Comparison of ENCODE assay signal across 9 mouse cellular contexts in the genomic region with DNA sequence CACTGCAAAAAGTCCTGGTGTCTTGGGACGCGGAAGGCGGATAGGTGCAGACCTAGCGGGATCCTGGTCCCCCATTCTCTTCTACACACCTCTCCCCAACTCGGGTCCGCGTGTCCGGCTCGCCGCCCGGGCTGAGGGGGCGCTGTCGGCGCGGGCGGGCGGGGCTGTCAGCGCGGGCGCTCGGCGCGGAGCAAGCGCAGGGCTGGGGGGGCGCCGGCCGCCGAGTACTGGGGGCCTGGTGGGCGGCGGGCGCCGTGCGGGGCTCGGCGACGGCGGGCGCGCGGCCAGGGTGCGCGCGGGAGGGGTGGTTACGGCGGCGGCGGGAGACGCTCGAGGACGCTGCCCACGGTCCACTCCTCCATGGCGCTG. TPM values are rescaled to one million over a fixed set of nuclear protein-coding genes. Genes with fewer than 3 reads are reported as not detected.
A peak's percentile ranks its signal among the peaks of the same experiment; 100 is the strongest.
DNase-seq lines count a peak whose midpoint lies in the region; ATAC-seq and TF ChIP-seq lines count a peak whose summit lies in the region.
"Had no signal": no experiment of that assay in that cellular context is flagged by ENCODE, and none has a peak within 500 bp of the region (broad histone marks: within the 10 kb centered on the region; RNA-seq: fewer than 3 reads in every experiment).

No protein-coding gene starts in this region.

- no peak for TF ChIP-seq POLR2A in ES-Bruce4 (IDR thresholded peaks at IDR 0.05; ENCODE audit: insufficient read depth, low read length)

- no peaks in the 10 kb centered on the region for H3K9me3 ChIP-seq in ES-Bruce4 (replicated peaks; ENCODE audit: control insufficient read depth, insufficient read depth, low read length, poor library complexity, severe bottlenecking)
- no peaks in the 10 kb centered on the region for H3K9me3 ChIP-seq in heart, postnatal 0 days (replicated peaks; ENCODE audit: control insufficient read depth, low read length)
- H3K9me3 ChIP-seq in midbrain, embryonic 10.5 days (replicated peaks), result no peaks in the 10 kb centered on the region

- H3K27me3 ChIP-seq in ES-Bruce4 (ENCODE audit: control insufficient read depth, insufficient read depth, low read length, poor library complexity, severe bottlenecking), result peaks cover 15% of the 10 kb centered on the region
- H3K27me3 ChIP-seq in heart, postnatal 0 days (ENCODE audit: control insufficient read depth, insufficient read depth, low read length), result peaks cover 90% of the 10 kb centered on the region
- peaks cover 82% of the 10 kb centered on the region for H3K27me3 ChIP-seq in midbrain, embryonic 10.5 days (ENCODE audit: low read depth, poor library complexity, severe bottlenecking)

- no peaks in the 10 kb centered on the region for H3K36me3 ChIP-seq in ES-Bruce4 (ENCODE audit: control insufficient read depth, insufficient read depth, low read length, poor library complexity, severe bottlenecking)
- no peaks in the 10 kb centered on the region for H3K36me3 ChIP-seq in heart, postnatal 0 days (replicated peaks; ENCODE audit: control insufficient read depth, insufficient read depth, low read length)
- no peaks in the 10 kb centered on the region for H3K36me3 ChIP-seq in midbrain, embryonic 10.5 days

- H3K27ac ChIP-seq in ES-Bruce4 (ENCODE audit: insufficient read depth, low read length), result no peak overlapping the region
- no peak overlapping the region for H3K27ac ChIP-seq in heart, postnatal 0 days (ENCODE audit: low read depth)
- H3K27ac ChIP-seq in midbrain, embryonic 10.5 days (replicated peaks), result peak overlapping the region; percentile 77

- DNase-seq in heart, adult 11 months, result peak; percentile 90
- DNase-seq in heart, postnatal 36 days, result no peak
- no peak for DNase-seq in heart, postnatal 0 days (ENCODE audit: low spot score)
- DNase-seq in midbrain, embryonic 10.5 days (ENCODE audit: low spot score), result peak; percentile 54
- DNase-seq in left cerebral cortex, adult 11 months (ENCODE audit: low spot score), result no peak
- DNase-seq in urinary bladder, postnatal 14 days (ENCODE audit: low spot score), result no peak
- no peak for DNase-seq in adrenal gland, adult 2 months

- peak overlapping the region; percentile 62 for H3K4me2 ChIP-seq in heart, postnatal 0 days (ENCODE audit: low read depth, low read length)

- TF ChIP-seq EP300 in ES-Bruce4 (IDR thresholded peaks at IDR 0.05; ENCODE audit: insufficient read depth, low read depth, low read length), result no peak
- TF ChIP-seq EP300 in heart, postnatal 0 days (IDR thresholded peaks at IDR 0.05; ENCODE audit: low read depth), result no peak

- TF ChIP-seq CTCF in ES-Bruce4 (IDR thresholded peaks at IDR 0.05; ENCODE audit: low read depth, low read length), result no peak
- no peak for TF ChIP-seq CTCF in heart, postnatal 0 days (IDR thresholded peaks at IDR 0.05; ENCODE audit: low read depth)

- no peaks in the 10 kb centered on the region for H3K4me1 ChIP-seq in ES-Bruce4 (ENCODE audit: control insufficient read depth, insufficient read depth, low read length)
- H3K4me1 ChIP-seq in heart, postnatal 0 days (ENCODE audit: control insufficient read depth, insufficient read depth), result peaks cover 12% of the 10 kb centered on the region; the same call in 1 of the 2 replicates
- H3K4me1 ChIP-seq in midbrain, embryonic 10.5 days, result peaks cover 71% of the 10 kb centered on the region

- under 1% methylated on average over 37 of the region's 52 CpGs for WGBS in heart, postnatal 0 days
- under 1% methylated on average over 52 of the region's 52 CpGs for WGBS in midbrain, embryonic 10.5 days

- no peak for ATAC-seq in heart, postnatal 0 days (ENCODE audit: insufficient read depth, low read depth)

- intact Hi-C loops in heart, postnatal 36 days (cut with DNase I), result no loop called here

- H3K4me3 ChIP-seq in ES-Bruce4 (ENCODE audit: low read depth, low read length), result peak overlapping the region; percentile 64
- H3K4me3 ChIP-seq in heart, postnatal 0 days (ENCODE audit: low read depth, low read length), result peak overlapping the region; percentile 41
- H3K4me3 ChIP-seq in midbrain, embryonic 10.5 days, result peak overlapping the region; percentile 70

- H3K9ac ChIP-seq in ES-Bruce4 (ENCODE audit: low read depth, poor library complexity, severe bottlenecking), result peak overlapping the region; percentile 63
- no peak overlapping the region for H3K9ac ChIP-seq in heart, postnatal 0 days (replicated peaks; ENCODE audit: low read depth, low read length)

RNA-seq across cellular contexts. Expression of a gene that starts 2.2 kb away (rescaled TPM):
- 10 to 100 TPM; 13.8 to 15.5 TPM for total RNA-seq in heart, postnatal 36 days (2021)
- 3.6 and 3.9 TPM in 2 replicates for polyA plus RNA-seq in ES-Bruce4 (2011; ENCODE audit: insufficient read depth, insufficient read length, low read depth, missing spikeins)
- 26.0 and 53.0 TPM in 2 replicates for total RNA-seq in heart, postnatal 0 days (2014; rRNA removed; ENCODE audit: low replicate concordance)
- polyA plus RNA-seq in heart, postnatal 0 days (2015; fragmentation: Nextera tagmentation; extraction: Ambion mirVana), result 1.9 and 2.8 TPM in 2 replicates
- 3.3 and 4.7 TPM in 2 replicates for polyA plus RNA-seq in midbrain, embryonic 10.5 days (2016; fragmentation: Nextera tagmentation; extraction: Ambion mirVana)
- total RNA-seq in adrenal gland, adult 2 months (2021), result 1 to 10 TPM; 6.1 to 9.5 TPM
- 11.8 and 17.0 TPM in 2 replicates for polyA plus RNA-seq in adrenal gland, adult 2 months (2012; rRNA removed)
- total RNA-seq: hematopoietic stem cell, adult 5-6 weeks had no signal

RNA-seq across cellular contexts. Expression of a gene that starts 37.3 kb away (rescaled TPM):
- total RNA-seq in heart, postnatal 36 days (2021), result under 1 TPM; 0.57 to 0.69 TPM
- 7.0 and 7.7 TPM in 2 replicates for polyA plus RNA-seq in ES-Bruce4 (2011; ENCODE audit: insufficient read depth, insufficient read length, low read depth, missing spikeins)
- total RNA-seq in heart, postnatal 0 days (2014; rRNA removed; ENCODE audit: low replicate concordance), result 0.04 and 3.6 TPM in 2 replicates
- 0.08 and 0.11 TPM in 2 replicates for polyA plus RNA-seq in heart, postnatal 0 days (2015; fragmentation: Nextera tagmentation; extraction: Ambion mirVana)
- polyA plus RNA-seq in midbrain, embryonic 10.5 days (2016; fragmentation: Nextera tagmentation; extraction: Ambion mirVana), result 1.3 and 1.5 TPM in 2 replicates
- total RNA-seq in adrenal gland, adult 2 months (2021), result 10 to 100 TPM; 23.2 to 24.5 TPM
- 27.0 and 52.0 TPM in 2 replicates for polyA plus RNA-seq in adrenal gland, adult 2 months (2012; rRNA removed)
- total RNA-seq: hematopoietic stem cell, adult 5-6 weeks had no signal

Comparison
In these comparisons a context has a peak if more than half of its experiments do, and no peak if none do; other contexts are left out.
1. DNase-seq: peak in heart, adult 11 months (single experiment) and midbrain, embryonic 10.5 days (single experiment); none in heart, postnatal 36 days (0 of 2), heart, postnatal 0 days (single experiment), left cerebral cortex, adult 11 months (single experiment), urinary bladder, postnatal 14 days (single experiment) and adrenal gland, adult 2 months (single experiment).
2. Peak in every context shown above with its lines, with median percentiles within 50 percentile points of each other: H3K4me3 ChIP-seq.